Mouse (Mus musculus): ENCODE results near the gene 1700012B07Rik.

Gene 1700012B07Rik

DNA sequence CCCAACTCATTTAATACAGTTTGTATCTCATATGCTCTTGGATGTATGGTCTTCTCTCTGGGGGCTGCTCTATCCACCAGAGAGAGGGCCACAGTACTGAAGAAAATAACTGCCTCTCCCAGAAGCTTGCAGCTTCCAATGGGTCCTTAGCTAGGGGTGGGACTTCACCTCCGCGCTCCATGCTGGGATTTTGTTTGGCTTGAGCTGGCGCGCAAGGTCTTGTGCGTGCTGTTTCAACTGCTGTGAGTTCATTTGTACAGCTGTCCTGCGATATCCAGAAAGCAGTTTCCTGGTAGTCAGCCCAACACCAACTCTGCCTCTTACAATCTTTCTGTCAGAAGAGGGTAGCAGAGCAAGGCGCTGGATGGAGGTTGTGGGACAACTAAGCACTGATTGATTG lies 18.5 kb upstream of the 1700012B07Rik start:
- ATAC-seq (ENCODE audit: low TSS enrichment) = no peak

DNA sequence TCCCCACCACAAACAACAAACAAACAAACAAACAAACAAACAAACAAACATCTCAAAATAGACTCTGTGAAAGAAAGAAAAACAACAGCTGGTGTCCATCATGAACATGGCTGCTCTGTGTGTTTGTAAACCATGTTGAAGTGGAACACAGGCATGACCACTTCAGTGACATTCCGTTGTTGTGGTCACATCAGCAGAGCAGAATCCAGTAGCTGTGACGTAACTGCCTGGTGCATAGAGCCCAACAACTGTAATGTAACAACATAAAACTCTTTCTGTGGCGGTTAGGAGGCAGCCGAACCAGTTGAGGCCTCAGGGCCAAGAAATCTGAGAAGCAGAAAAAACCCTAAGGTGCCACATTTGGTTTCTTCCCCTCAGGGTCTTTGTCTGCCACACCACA lies 17.8 kb upstream of the 1700012B07Rik start:
- ATAC-seq (ENCODE audit: low TSS enrichment) = no peak

DNA sequence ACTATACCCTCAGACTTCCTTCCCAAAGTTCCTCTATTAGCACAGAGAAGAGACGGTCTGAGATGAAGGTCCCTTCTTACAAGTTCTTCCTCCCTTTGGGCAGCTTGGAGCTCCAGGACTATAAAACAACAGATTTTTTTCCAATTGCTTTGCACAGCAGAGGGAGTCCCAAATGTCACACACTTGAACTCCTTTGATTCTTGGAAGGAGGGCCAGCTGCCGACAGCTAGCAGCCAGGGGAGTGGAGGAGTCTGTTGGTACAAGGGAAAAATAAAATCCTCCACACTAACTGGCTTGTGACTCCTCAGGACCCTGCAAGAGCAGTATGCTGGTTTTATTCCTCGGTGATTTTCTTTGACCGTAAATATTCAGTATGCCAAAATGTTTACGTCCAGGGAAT lies 16.6 kb upstream of the 1700012B07Rik start:
- ATAC-seq (ENCODE audit: low TSS enrichment) = no peak

DNA sequence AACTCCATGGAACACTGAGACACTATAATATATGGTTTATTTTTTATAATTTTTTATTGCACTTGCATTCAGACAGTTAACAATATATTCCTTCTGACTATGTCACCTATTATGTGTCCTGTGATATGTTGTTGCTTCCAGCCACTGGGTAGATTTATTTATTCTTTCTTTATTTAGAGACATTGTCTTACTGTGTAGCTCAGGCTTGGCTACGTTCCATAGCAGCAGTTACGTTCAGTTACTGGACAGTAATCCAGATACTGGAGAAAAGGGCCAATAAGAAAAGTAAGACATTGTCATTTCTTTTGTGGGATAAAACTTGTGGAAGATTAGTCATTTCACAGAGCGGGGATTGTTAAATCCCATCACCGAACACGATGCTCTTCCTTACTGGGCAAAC lies 2.5 kb upstream of the 1700012B07Rik start:
- no peak for ATAC-seq (ENCODE audit: low TSS enrichment)

DNA sequence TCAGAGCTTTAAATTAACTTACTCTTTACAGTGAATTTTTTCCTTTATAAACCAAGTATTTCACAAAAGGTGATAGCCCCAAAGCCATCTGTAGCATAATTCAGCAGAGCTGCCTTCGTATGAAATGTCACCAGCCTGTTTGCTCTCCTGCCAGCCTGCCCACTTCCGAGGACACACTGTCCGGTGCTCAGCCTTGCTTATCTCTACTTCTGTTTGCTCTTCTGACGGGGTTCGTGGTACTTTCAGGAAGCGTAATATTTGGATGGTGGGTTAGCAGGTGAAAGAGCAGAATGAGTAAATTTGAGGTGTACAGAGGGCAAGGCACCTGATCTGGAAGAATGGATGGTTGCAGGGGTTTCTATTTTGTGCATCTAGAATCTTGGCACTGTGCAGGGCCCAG lies 5.6 kb downstream of the 1700012B07Rik start:
- ATAC-seq (ENCODE audit: low TSS enrichment) = no peak

DNA sequence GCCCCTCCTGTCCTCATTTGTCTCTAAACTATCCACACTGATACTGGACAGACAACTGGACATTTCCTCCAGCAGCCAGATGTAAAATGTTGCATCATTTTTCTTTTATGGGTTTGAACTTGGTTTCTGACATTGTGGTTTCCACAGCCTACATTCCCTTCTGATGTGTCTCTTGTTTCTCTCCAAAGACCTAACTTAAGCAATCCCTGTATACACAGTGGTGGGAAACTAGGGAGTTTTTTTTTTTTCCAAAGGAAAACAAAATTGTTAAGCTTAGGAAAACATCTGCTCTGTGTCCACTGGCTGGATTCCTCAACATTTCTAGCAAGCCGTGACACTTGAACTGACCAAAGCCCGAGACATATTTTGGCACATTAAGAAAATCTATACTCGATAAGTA lies 10.4 kb downstream of the 1700012B07Rik start:
- no peak for ATAC-seq (ENCODE audit: low TSS enrichment)

DNA sequence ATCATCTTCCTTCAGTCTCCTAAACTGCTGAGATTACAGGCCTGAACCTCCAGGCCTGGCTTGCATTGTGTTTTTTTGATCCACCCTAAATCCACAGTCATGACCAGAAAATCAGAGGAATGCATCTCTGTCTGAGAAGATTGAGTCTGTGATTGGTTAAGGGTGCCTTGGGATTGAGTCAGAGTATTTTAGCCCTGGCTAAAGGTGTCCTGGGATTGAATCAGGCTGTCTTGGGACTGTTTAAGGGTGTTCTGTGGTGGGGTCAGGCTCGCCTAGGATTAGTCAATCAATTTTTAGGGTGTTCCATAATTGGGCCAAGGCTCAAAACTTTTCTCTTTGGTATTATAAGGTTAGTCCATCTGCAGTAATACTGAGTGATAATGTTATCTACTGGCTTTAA lies 10.9 kb downstream of the 1700012B07Rik start:
- ATAC-seq (ENCODE audit: low TSS enrichment) = no peak

DNA sequence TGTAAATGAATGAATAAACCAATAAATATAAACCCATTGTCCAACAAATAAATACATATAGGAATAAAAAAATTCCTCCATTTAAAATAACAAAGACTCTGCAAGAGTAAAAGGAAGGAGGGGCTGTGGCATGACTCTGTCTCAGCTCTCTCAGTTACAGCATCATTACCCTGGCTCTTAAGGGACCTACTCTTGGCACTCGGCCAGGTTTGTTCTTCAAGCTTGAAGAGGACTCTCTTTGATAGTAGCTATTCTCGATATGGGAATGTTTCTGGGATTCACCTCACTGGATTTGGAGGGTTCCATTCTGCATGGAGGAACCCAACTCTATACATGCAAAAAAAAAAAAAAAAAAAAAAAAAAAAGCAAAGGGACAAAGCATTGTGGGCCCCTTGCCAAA lies 16.1 kb downstream of the 1700012B07Rik start:
- ATAC-seq (ENCODE audit: low TSS enrichment) = no peak

DNA sequence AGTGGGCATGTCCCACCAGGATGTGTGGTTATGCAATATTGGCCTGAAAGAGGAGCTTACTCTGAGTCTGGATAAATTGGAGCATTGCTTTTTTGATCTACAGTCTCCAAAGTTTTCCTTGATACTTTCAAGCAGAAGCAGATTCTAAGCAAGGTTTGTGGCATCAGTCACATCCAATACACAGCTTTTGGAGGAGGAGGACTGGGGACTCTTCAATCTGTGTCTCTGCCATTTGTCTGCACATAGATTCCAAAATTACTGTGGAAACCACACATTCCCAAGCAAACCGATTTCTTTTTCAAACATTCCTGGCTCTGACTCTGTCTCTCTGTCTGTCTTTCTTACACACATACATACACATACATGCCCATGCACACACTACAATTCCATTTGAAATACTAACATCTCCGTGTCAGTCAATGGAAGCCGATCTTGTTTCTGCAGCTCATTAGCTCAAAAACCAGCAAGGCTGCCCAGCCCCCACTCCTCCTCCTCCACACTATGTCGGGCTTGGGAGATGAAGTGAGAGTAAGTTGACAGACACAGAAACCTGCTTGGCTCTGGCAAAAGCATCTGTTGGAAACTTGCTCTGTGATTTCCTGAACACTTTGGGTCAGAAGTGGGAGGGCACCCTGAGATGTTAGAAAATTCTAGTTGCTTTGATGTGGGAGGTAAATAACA lies 18.5 kb downstream of the 1700012B07Rik start:
- peak; percentile 70; the same call in 1 of the 2 replicates for ATAC-seq (ENCODE audit: low TSS enrichment)

DNA sequence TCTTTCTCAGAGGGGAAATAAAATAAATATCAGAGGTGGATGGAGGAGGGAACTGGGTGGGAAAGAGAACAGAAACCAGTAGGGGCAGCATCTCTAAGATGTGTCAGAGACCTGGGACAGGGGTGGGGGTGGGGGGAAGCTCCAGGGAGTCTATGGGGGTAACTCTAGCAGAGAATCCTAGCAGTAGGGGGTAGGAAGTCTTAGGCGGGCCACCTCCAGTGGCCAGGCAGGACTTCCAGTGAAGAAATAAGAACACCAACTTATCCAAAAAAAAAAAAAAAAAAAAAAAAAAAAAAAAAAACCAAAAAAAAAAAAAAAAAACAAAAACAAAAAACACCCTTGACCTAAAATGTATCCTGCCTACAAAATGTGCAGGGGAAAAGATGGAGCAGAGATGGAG lies 26.3 kb downstream of the 1700012B07Rik start:
- no peak for ATAC-seq (ENCODE audit: low TSS enrichment)

DNA sequence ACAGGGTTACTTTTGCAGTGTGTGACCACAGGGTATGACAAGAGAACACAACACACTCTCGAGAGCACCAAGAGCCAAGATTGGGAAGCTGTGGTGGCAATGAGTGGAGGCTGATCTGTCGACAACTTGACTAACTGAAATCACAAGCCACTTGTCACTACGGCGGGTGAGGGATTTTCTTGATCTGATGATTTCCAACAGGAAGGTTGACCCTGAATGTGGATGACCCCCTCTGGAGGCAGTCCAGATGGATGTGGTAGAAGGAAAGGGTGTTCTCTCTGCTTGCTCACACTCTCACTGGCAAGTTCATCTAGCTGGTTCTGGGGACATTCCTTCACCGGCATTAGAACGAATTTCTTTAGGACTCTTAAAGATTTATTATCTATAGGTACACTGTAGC lies 30.3 kb downstream of the 1700012B07Rik start:
- ATAC-seq (ENCODE audit: low TSS enrichment) = no peak

DNA sequence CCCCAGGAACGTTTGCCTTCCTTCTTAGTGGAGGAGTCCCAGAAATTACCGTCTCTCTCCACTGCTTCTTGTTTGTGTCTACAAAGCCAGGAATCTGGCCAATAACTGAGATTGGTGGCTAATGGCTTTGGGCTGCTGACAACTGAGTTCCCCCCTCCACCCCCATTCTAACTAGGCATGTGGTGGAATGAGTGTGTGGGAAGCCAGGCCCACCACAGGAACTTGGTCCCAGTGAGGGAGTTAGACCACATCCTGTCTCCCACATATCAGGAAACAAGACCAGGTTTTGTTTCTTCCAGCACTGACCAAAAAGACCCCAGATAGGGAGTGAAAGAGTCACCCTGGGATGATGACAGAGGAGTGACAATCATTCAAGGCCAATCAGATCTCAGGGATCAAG lies 32.3 kb downstream of the 1700012B07Rik start:
- ATAC-seq (ENCODE audit: low TSS enrichment) = no peak

DNA sequence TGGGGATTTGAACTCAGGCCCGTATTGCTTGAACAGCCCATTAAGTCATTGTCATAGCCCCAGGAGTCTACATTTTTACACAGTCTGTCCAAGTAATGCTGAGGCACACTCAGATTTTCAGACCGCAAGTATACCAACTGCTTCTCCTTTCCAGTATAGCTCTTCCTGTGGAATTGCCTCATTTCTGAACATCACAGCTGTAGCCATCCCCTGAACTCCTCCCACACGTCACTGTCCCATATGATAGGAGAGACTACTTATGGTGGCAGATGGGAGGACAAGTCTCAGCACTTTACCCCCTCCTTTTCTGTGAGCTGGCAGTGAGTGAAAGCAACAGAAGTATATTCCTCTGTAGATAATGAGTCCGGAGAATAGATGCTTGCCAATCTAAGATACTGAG lies 34.3 kb downstream of the 1700012B07Rik start:
- peak; percentile 82 for ATAC-seq (ENCODE audit: low TSS enrichment)

DNA sequence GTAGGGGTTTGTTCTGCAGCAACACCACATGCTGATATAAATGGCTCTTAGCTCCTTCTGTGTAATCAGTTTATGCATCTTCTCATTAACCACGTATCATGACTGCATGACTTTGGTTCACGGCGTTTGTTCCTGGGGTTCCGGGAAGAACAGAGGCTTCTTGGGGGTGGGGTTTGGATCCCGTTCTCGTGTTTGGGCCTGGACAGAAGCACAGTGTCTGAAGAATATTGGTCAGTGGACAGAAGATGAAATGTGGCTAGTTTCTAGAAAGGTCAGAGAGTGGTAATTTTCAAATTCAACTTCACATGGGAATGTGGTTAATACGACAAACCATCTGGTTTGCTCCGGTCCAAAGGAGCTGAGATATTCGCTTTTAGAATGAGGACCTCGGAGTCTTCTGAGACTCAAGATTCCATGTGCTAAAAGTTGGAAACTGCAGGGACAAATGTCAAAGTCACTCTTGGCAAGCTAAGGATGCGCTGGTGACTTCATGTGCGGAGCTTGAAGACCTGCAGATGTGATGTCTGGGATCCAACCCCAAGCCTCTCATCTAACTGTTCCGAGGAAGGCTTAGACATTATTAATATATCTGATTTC lies 35.3 kb downstream of the 1700012B07Rik start:
- no peak for ATAC-seq (ENCODE audit: low TSS enrichment)

DNA sequence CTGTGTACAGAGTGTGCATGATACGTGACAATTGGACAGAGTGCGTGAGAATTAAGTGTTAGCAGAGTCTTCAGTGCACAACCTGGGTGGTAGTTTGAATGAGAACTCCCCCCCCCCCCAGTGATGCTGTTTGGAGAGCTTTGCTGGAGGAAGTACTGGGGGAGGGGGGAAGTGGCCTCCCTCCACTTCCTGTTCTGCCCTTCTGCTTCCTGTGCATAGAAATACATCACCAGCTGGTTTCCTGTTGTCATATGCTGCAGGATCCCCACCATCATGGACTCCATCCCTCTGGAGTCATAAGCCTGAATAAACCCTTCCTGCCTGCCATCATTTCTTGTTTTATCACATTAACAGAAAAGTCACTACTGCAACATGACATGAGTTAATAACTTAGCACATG lies 35.9 kb downstream of the 1700012B07Rik start:
- no peak for ATAC-seq (ENCODE audit: low TSS enrichment)

DNA sequence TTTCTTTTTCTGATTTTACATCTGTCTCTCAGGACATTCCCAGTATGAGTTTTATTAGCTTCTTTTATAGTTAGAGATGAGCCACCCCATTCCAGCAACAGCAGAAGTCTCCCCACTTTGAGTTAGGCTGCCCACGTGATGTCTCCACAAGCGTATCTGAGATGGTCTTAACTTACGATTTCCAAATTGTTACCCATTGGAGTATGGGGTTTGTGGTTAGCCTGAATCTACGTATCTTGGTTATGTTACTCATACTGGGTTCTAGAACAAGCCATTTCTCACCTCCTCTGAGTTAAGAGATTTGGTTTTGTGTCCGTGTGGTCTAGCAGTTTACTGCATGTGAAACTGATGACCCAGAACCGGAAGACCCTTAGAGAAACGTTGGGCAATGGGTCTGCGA lies 37.6 kb downstream of the 1700012B07Rik start:
- ATAC-seq (ENCODE audit: low TSS enrichment) = no peak

DNA sequence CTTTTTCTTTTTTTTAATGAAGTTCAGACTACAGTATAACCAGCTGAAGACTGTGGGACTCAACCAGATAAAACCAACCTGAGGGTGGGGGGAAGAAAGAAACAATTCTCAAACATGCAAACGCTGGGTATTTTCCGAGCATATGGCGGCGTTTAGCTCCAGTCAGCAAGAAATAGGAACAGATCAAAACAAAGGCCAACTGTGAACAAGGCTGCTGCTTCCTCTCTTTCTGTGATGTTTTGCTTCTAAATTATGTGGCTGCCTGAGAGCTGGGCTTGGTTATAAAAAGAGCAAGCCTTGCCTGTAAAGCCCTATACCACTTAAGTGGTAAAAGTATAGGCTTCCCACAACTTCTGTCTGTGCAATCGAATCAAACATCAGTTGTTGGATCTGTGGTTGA lies 42.5 kb downstream of the 1700012B07Rik start:
- ATAC-seq (ENCODE audit: low TSS enrichment) = peak; percentile 57

DNA sequence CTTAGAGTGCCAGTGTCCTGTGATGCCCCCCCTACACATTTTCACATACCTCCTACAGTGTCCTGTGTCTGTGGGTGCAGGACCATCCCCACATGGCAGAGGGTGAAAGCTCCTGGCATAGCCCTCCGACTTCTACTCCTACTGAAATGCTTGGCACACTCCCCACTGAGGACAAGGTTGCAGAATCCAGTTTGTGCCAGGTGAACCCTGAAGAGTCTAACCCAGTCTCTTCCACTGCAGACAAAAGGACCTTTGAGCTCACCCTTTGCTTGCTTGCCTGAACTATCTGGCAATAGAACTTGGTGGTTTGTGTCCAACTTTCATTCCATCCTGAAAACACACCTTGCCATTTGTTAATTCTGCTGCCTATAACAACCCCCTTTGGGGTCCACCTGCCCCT lies 56.5 kb downstream of the 1700012B07Rik start:
- no peak for ATAC-seq (ENCODE audit: low TSS enrichment)

DNA sequence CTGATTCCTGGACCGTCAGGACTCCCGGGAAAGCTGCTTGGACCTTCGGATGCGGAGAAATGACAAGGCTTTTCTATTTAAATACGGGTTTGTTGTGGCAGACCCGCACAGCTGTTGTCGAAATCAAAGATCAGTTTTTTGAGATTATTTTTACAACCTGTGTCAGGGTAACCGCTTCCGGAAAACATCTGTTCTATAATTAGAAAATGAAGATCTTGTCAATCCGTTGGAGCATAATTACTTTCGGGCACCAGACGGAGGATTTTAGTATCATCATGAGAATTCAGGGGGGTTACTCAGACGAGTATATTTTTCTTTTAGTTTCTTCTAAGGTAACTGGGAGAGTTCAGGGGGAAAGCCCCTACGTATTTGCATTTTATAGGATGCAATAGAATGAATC lies 57.7 kb downstream of the 1700012B07Rik start:
- no peak for ATAC-seq (ENCODE audit: low TSS enrichment)

DNA sequence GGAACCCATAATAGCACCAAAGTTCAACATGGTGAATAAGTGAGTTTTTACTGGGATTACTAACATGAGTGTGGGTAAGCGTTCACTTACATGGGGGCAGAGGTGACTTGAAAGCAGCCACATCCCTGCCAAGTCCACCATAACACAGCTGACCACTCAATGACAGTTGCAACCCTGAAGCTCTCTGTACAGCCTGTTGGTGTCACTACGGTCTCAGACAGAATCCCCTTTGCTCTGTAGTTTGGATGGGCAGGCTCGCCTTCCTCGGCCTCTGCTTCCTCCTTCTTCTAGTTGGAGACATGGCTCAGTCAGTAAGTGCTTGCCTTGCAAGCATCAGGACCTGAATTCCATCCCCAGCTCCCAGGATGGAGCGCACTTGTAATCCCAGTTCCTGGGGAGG lies 58.8 kb downstream of the 1700012B07Rik start:
- no peak for ATAC-seq (ENCODE audit: low TSS enrichment)

DNA sequence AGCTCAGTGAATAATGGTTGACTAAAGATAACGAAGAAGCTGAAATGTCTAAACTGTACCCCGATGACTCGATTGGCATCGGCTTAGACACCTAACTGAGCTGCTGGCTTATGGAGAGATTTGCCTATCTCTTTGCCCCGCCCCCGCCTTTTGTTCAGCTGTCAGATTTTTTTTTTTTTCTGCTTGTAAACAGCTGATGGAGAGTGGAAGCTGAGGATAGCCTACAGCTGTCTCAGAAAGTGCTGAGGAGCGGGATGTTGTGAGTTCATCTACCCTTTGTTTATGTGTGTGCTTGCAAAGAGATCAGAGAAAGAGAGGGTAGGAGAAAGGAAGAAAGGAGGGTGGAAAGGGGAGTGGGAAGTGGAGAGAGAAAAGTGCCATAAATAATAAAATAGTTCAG lies 67.8 kb downstream of the 1700012B07Rik start:
- ATAC-seq (ENCODE audit: low TSS enrichment) = no peak

DNA sequence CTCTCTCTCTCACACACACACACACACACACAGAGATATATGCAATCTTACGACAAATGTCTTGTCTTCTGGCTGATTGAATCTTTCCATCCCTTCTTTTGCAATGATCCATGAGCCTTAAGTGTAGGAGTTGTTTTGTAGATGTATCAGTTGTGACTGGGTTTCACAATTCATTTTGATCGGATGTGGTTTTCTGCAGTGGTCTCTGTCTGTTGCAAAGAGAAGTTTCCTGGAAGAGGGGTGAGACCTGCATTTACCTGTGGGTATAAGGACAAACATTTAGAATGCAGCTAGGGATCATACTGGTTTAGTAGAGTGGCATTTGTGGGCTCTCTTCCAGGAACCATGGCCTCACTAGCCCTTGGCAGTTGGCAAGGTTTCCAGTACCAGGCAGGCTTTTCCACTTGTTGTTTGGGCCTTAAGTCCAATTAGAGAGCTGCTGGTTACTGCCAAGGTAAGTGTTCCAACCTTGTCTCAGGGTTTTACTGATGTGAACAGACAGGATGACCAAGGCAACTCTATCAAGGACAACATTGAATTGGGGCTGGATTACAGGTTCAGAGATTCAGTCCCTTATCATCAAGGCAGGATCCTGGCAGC lies 69.1 kb downstream of the 1700012B07Rik start:
- ATAC-seq (ENCODE audit: low TSS enrichment) = no peak

DNA sequence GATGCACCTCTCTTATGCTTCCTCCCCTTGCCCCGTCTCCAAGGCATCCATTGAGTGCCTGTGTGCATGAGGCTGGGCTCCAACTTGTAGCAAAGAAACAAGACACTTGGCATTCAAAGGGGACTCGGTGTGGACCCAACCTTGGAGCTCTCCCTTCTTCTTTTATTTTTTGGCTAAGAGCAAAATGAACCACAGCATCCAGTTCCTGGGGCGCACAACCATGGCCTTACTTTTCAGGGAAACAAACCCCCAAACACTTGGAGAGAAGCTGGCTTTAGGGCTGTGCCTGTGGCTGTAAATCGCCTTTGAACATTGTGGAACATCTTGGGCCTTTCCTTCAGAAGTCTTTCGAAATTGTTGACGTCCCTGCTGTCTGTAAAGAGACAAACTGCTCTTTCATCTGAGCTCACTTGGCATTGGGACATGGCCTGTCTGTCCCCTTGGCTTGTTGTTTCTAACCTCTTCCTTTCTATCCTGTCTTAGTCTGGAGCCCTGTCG lies 73.7 kb downstream of the 1700012B07Rik start:
- ATAC-seq (ENCODE audit: low TSS enrichment) = peak; percentile 47; the same call in 1 of the 2 replicates
